Mouse (Mus musculus): ENCODE measurements around the gene Gstp2. TPM values are rescaled to one million over a fixed set of nuclear protein-coding genes. Genes with fewer than 3 reads are reported as not detected.

The Gstp2 gene
- polyA plus RNA-seq (2016; fragmentation: Nextera tagmentation; extraction: Ambion mirVana), result 6.2 and 7.3 TPM in 2 replicates

DNA sequence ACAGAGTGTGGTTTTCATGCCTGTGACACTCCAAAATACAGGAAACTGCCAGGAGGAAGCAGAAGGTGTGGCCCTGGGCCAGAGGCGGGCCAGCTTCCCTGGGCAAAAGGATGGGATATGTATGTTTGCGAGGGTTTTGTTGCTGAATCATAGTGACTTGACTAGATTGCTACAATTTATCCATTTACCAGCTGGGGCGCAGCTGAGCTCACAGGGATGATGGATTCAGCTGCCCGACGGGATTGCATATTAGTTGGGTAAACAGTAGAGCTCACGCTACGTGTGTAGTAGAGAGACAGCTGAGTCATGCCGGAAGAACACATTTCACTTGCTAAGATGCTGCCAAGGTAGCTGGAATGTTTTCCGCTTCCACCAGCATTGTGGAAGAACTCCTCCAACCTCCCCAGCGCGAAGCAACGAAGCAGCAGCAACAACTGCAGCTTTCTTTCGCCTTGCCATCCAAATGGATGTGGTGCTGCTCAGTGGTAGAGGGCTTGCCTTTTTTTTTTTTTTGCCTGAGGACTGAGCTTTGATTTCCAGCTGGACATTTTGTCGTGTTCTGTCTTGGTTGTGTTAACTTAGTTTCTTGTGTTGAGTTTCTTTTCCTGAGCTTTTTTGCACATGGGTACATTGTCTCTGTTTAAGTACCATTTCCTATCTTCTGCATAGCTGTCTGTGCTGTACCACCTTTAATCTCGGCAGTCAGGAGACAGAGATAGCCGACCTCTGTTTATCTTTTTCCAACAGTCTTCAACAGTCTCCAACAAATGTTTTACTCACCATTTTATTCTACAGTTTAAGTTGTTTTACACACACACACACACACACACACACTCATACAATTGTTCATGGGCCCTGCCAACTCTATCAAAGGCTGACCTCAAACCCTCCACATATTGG, at the start of gene Gstp2:
Gstp2 (minus strand) TSS at position 58 of the 900 bp plus-strand sequence.
- Histone ChIP-seq H3K4me2 (peak within 1 kb of the TSS; percentile 57), H3K9me3 (replicated peaks) (peaks cover 3% of the 10 kb centered on the region; the same call in 1 of the 2 replicates), H3K27ac (peak within 1 kb of the TSS; percentile 94), H3K36me3 (no peaks in the 10 kb centered on the region), H3K9ac (peak within 1 kb of the TSS; percentile 51), H3K27me3 (replicated peaks) (no peaks in the 10 kb centered on the region), H3K4me1 (peaks cover 42% of the 10 kb centered on the region), H3K4me3 (peak within 1 kb of the TSS; percentile 18)
- 50% methylated on average over 16 of the region's 16 CpGs for WGBS (ENCODE audit: insufficient replicate concordance)
- peak; percentile 79 for ATAC-seq

DNA sequence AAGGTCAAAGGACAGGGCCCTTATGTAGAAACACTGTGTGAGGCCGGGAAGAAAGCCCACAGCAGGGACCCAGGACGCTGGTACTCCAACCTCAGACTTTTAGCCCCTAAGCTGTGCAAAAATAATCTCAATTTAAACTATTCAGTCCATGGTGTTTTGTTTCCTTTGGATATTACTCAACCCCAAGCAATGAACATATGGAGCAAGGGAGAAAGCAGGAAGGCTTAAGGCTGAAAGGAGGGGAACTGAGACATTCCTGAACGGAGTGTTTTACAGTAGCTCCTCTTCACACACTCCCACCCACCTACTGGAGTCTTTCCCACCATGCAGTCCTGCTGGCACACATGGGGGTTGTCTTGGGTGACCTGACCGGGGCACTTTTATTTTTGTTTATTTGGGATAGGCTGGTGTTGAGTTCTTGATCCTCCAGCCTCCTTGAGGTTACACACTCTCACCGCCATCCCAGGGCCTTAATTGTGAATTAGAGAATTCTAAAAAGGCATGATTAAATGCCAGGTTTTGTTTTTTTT, 49.0 kb upstream of the Gstp2 start:
- 75% methylated on average over 5 of the region's 5 CpGs for WGBS (ENCODE audit: insufficient replicate concordance)
- no peak overlapping the region for H3K4me2 ChIP-seq
- peaks cover 47% of the 10 kb centered on the region for H3K4me1 ChIP-seq
- no peaks in the 10 kb centered on the region for H3K9me3 ChIP-seq (replicated peaks)
- H3K36me3 ChIP-seq, result peaks cover 4% of the 10 kb centered on the region; the same call in 1 of the 2 replicates
- peaks cover 14% of the 10 kb centered on the region for H3K27me3 ChIP-seq (replicated peaks)
- H3K27ac ChIP-seq, result no peak overlapping the region
- H3K4me3 ChIP-seq, result no peak overlapping the region
- no peak for ATAC-seq
- H3K9ac ChIP-seq, result no peak overlapping the region

GRCm38 (mm10) chr19:4094348-4094747, 48.5 kb upstream of the Gstp2 start:
- H3K4me1 ChIP-seq, result peaks cover 42% of the 10 kb centered on the region
- H3K9ac ChIP-seq, result no peak overlapping the region
- peaks cover 4% of the 10 kb centered on the region; the same call in 1 of the 2 replicates for H3K36me3 ChIP-seq
- no peak for ATAC-seq
- peaks cover 13% of the 10 kb centered on the region for H3K27me3 ChIP-seq (replicated peaks)
- H3K27ac ChIP-seq, result no peak overlapping the region
- H3K4me2 ChIP-seq, result no peak overlapping the region
- 74% methylated on average over 3 of the region's 3 CpGs for WGBS (ENCODE audit: insufficient replicate concordance)
- no peak overlapping the region for H3K4me3 ChIP-seq
- no peaks in the 10 kb centered on the region for H3K9me3 ChIP-seq (replicated peaks)

GRCm38 (mm10) chr19:4093772-4094171, 47.9 kb upstream of the Gstp2 start:
- H3K4me3 ChIP-seq, result no peak overlapping the region
- no peak overlapping the region for H3K27ac ChIP-seq
- H3K9me3 ChIP-seq (replicated peaks), result no peaks in the 10 kb centered on the region
- no peak overlapping the region for H3K9ac ChIP-seq
- H3K4me2 ChIP-seq, result no peak overlapping the region
- ATAC-seq, result no peak
- peaks cover 18% of the 10 kb centered on the region for H3K27me3 ChIP-seq (replicated peaks)
- peaks cover 36% of the 10 kb centered on the region for H3K4me1 ChIP-seq
- H3K36me3 ChIP-seq, result peaks cover 4% of the 10 kb centered on the region; the same call in 1 of the 2 replicates
- 77% methylated on average over 7 of the region's 7 CpGs for WGBS (ENCODE audit: insufficient replicate concordance)

- H3K36me3 ChIP-seq, result no peaks in the 10 kb centered on the region
- 55% methylated on average over 3 of the region's 3 CpGs for WGBS (ENCODE audit: insufficient replicate concordance)
- no peak overlapping the region for H3K9ac ChIP-seq
- no peak overlapping the region for H3K4me2 ChIP-seq
- no peak overlapping the region for H3K27ac ChIP-seq
- H3K27me3 ChIP-seq (replicated peaks), result peaks cover 26% of the 10 kb centered on the region
- no peaks in the 10 kb centered on the region for H3K9me3 ChIP-seq (replicated peaks)
- no peak overlapping the region for H3K4me3 ChIP-seq
- H3K4me1 ChIP-seq, result peaks cover 33% of the 10 kb centered on the region
- ATAC-seq, result no peak
These were observed 46.9 kb upstream of the Gstp2 start for GRCm38 (mm10) chr19:4092750-4093149.

DNA sequence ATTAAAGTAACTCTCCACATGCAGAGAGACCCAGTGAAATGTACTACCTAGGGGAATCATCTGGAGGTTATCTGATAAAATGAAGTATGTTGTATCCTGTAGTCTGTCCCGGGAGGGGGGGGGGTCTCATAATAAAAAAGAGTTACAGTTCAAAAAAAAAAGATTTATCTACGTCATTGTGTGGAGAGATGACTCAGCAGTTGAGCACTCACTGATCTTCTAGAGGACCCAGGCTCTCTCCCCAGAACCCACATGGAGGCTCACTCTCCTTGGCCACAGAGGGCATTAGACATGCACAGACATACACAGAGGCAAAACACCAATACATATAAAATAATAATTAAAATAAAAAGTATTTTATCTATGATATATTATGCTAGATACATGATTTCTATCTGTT, 45.6 kb upstream of the Gstp2 start:
- no peak for ATAC-seq
- Histone ChIP-seq H3K36me3 (no peaks in the 10 kb centered on the region), H3K27me3 (replicated peaks) (peaks cover 35% of the 10 kb centered on the region), H3K9ac (no peak overlapping the region), H3K27ac (no peak overlapping the region), H3K4me2 (no peak overlapping the region), H3K4me3 (no peak overlapping the region), H3K4me1 (peaks cover 25% of the 10 kb centered on the region), H3K9me3 (replicated peaks) (no peaks in the 10 kb centered on the region)
- 13% methylated on average over 2 of the region's 2 CpGs for WGBS (ENCODE audit: insufficient replicate concordance)

DNA sequence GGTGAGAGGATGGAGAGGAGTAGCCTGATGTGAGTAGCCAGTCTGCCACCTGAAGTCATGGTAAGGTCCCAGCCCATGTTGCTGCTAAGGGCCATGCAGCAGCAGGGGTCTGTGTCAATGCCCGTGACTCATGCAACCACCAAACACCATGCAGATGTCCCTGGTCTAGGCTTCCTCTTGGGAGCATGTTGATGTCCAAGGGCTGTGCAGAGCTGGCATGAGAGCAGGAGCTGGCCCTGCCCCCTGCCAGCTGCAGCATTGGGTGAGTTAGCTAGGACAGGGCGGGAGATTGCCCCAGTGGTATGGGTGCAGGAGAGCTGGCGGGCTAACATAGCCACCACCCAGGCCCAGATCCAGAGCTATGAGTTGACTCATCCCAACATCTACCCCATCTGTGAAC, 44.6 kb upstream of the Gstp2 start:
- Histone ChIP-seq H3K27me3 (replicated peaks) (peaks cover 44% of the 10 kb centered on the region), H3K9me3 (replicated peaks) (no peaks in the 10 kb centered on the region), H3K27ac (no peak overlapping the region), H3K4me1 (peaks cover 18% of the 10 kb centered on the region), H3K9ac (no peak overlapping the region), H3K4me2 (no peak overlapping the region), H3K4me3 (no peak overlapping the region), H3K36me3 (no peaks in the 10 kb centered on the region)
- WGBS (ENCODE audit: insufficient replicate concordance), result 69% methylated on average over 3 of the region's 3 CpGs
- 0 out of 2 replicates have a peak, but pooled peaks have one; percentile 30 for ATAC-seq

- H3K4me1 ChIP-seq, result peaks cover 21% of the 10 kb centered on the region
- WGBS (ENCODE audit: insufficient replicate concordance), result 68% methylated on average over 6 of the region's 6 CpGs
- H3K36me3 ChIP-seq, result no peaks in the 10 kb centered on the region
- no peak overlapping the region for H3K4me3 ChIP-seq
- ATAC-seq, result no peak
- no peak overlapping the region for H3K4me2 ChIP-seq
- no peak overlapping the region for H3K27ac ChIP-seq
- H3K9ac ChIP-seq, result no peak overlapping the region
- peaks cover 54% of the 10 kb centered on the region for H3K27me3 ChIP-seq (replicated peaks)
- no peaks in the 10 kb centered on the region for H3K9me3 ChIP-seq (replicated peaks)
These were observed 43.3 kb upstream of the Gstp2 start for GRCm38 (mm10) chr19:4089128-4089527.

DNA sequence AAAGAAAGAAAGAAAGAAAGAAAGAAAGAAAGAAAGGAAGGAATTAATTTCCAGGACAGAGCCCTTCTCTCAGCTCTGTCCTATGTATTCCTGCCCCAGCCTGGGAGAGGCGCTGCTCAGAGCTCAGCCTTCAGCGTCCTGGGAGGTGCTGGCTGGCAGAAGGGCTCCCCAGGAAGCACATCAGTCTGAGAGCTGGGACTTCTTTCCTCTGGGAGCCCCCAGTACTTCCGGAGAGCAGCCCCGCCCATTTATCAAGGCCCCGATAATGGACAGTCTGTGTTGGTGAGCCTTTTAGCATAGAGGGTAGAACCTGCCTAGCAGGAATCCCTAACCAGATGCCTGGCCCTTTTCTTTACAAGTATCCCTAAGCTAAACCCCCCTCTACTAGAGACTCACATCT, 42.3 kb upstream of the Gstp2 start:
- peak overlapping the region; percentile 24; the same call in 1 of the 2 replicates for H3K4me2 ChIP-seq
- H3K4me3 ChIP-seq, result no peak overlapping the region
- H3K36me3 ChIP-seq, result no peaks in the 10 kb centered on the region
- H3K9me3 ChIP-seq (replicated peaks), result no peaks in the 10 kb centered on the region
- ATAC-seq, result no peak
- H3K9ac ChIP-seq, result 0 out of 2 replicates have a peak overlapping the region, but pooled peaks have one; percentile 32
- 12% methylated on average over 5 of the region's 5 CpGs for WGBS (ENCODE audit: insufficient replicate concordance)
- peaks cover 64% of the 10 kb centered on the region for H3K27me3 ChIP-seq (replicated peaks)
- no peak overlapping the region for H3K27ac ChIP-seq
- H3K4me1 ChIP-seq, result peaks cover 26% of the 10 kb centered on the region

DNA sequence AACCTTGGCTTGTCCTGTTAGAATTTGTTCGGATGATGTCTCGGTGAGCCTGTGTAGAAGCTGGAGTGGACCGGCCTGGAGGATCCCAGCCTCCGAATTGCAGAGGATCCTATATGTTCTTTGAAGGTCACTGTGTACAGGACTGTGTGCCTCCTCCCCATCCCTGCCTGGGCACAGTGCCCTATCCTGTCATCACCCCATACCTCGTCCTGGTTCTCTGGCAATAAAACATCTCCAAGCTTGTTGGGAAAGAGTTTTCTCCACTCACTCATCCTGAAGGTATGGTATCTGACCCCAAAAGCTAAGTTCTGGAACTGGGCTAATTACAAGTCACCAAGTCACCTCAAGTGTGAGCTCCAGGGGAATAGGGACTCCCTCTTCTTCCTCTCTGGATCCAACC, 41.3 kb upstream of the Gstp2 start:
- Histone ChIP-seq H3K27ac (no peak overlapping the region), H3K4me1 (peaks cover 18% of the 10 kb centered on the region), H3K4me2 (no peak overlapping the region), H3K9ac (no peak overlapping the region), H3K9me3 (replicated peaks) (no peaks in the 10 kb centered on the region), H3K36me3 (no peaks in the 10 kb centered on the region), H3K4me3 (no peak overlapping the region), H3K27me3 (replicated peaks) (peaks cover 72% of the 10 kb centered on the region)
- ATAC-seq, result no peak
- WGBS (ENCODE audit: insufficient replicate concordance), result 77% methylated on average over 5 of the region's 5 CpGs

GRCm38 (mm10) chr19:4086156-4086555, 40.3 kb upstream of the Gstp2 start:
- H3K4me3 ChIP-seq, result no peak overlapping the region
- WGBS (ENCODE audit: insufficient replicate concordance), result 70% methylated on average over 15 of the region's 15 CpGs

GRCm38 (mm10) chr19:4084984-4085383, 39.2 kb upstream of the Gstp2 start:
- H3K27me3 ChIP-seq (replicated peaks), result peaks cover 67% of the 10 kb centered on the region
- H3K27ac ChIP-seq, result no peak overlapping the region
- no peak overlapping the region for H3K4me2 ChIP-seq
- no peaks in the 10 kb centered on the region for H3K36me3 ChIP-seq
- H3K4me1 ChIP-seq, result peaks cover 30% of the 10 kb centered on the region
- ATAC-seq, result no peak
- H3K9me3 ChIP-seq (replicated peaks), result no peaks in the 10 kb centered on the region
- no peak overlapping the region for H3K9ac ChIP-seq
- WGBS (ENCODE audit: insufficient replicate concordance), result 85% methylated on average over 1 of the region's 1 CpGs
- no peak overlapping the region for H3K4me3 ChIP-seq

More at GRCm38 (mm10) chr19:4086156-4086555, 40.3 kb upstream of the Gstp2 start:
- no peak overlapping the region for H3K9ac ChIP-seq
- no peak overlapping the region for H3K27ac ChIP-seq
- no peak overlapping the region for H3K4me2 ChIP-seq
- no peaks in the 10 kb centered on the region for H3K36me3 ChIP-seq
- peaks cover 75% of the 10 kb centered on the region for H3K27me3 ChIP-seq (replicated peaks)
- H3K4me1 ChIP-seq, result peaks cover 18% of the 10 kb centered on the region
- H3K9me3 ChIP-seq (replicated peaks), result no peaks in the 10 kb centered on the region
- ATAC-seq, result no peak
